Mouse (Mus musculus): ENCODE data around the gene Ell.

The Ell gene

DNA sequence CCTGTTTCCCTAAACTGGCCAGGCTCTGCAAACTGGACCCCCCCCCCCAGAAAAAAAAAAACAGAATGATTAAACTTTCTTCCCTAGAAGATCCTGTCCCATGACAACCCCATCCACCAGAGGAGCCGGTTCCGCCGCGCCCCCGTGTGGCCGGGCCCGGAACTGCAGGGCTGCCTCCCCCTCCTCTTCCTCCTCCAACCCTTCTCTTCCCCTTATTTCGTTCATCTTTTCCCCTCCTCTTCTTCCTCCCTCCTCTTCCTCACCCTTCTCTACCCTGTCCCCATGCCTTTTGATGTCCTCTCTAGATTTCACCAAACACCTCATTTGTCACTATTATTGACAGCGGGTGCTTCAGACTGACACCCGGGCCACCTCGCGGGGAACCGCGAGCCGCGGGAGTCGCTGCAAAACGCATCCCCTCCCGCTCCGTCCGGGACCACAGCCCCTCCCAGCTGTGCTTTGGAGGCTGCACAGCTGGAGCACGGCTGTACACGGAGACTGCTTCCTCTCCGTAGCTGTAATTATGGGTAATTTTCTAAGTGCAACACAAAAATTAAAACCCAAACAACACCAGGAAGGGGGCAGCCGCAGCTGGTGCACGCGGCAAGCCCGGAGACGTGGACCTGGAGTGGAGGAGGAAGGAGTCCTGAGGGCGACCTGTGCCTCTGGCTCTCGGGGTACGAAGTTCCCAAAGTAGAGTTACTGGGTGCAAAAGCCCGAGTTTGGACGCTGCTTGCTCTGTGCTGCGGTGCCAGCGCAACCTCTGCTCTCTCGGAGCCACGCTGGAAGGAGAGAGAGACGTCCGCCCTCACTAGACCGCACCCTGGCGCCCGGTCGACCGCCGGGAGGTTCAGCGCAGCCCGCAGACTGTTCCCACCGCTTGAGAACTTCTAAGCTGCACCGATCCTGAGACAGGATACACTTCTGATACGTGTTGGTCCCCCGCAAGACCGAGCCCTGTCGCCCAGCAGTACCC, 71.8 kb downstream of the Ell start:
- DNase-seq (ENCODE audit: low read depth in 1 of 2, low spot score in 2 of 2): peak in 1 of 2 experiments; percentile 81

DNA sequence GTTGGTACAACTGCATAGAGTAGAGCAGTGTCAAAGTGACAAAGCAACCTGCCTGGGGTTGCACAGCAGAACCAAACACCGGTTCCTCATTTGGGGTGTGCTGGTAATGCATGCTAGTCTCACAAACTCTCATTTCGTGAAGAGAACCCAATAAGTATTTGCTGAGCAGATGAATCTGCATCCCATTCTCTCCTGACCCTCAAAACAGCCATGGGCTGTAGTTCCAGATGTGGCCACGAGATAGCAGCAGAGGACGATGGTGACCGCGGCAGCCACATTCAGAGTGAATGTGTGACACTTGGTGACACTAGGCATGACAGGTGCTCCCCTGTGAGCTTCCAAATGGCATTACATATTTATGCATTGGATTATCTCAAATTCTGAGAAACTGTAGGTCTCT, 72.6 kb downstream of the Ell start:
- DNase-seq (ENCODE audit: low read depth in 1 of 2, low spot score in 2 of 2): peak in 1 of 2 experiments; percentile 90

DNA sequence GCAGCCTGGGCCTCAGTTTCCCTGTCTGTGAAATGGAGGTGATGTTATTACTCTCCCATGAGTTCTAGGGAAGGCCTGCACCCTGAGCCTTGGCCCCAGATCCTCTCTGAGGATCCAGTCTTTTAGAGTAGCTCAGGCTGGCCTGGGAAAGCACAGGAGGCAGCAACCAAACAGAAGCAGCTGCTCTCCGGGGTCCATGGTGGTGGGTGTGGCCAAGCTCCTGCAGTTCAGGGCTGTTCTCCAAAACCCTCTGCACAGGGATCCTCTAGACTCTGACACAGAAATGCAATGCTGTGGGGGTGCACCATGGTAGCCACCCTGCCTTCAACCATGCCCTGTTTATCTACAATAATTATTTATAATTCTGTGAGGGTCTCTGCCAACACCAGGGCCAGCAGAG, 74.5 kb downstream of the Ell start:
- no peak for DNase-seq (ENCODE audit: low read depth in 1 of 2, low spot score in 2 of 2)

DNA sequence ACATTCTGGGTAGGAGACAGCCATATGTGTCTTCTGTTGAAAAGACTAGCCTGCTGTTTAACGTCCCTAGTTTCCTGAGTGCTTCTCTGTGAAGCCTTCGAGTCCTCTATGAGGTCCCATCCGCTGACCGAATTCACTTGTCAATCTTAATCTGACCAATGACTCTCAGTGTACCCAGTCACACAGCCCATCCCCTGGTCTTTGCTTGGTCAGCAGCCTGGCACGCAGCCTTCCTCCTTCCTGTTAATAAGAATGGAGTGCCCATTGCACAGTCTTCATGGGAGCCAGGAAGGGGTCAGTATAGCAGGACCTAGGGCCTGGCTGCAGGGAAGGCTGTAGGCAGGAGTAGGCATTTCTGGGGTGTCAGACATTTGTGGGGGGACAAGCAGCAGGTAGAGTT, 75.2 kb downstream of the Ell start:
- no peak for DNase-seq (ENCODE audit: low read depth in 1 of 2, low spot score in 2 of 2)

DNA sequence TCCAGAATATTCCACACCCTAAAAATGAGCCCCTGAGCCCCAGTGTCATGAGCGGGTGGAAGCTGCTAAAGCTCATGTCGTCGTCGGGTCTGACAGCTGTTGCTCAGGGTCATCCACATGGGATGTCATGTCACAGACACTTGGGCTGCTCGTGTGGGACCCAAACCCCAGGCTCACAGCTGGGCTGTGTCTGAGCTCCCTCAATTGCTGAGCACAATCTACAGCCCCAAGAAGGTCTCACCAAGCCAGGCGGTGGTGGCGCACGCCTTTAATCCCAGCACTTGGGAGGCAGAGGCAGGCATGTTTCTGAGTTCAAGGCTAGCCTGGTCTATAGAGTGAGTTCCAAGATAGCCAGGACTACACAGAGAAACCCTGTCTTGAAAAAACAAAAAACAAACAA, 76.0 kb downstream of the Ell start:
- DNase-seq (ENCODE audit: low read depth in 1 of 2, low spot score in 2 of 2): no peak

DNA sequence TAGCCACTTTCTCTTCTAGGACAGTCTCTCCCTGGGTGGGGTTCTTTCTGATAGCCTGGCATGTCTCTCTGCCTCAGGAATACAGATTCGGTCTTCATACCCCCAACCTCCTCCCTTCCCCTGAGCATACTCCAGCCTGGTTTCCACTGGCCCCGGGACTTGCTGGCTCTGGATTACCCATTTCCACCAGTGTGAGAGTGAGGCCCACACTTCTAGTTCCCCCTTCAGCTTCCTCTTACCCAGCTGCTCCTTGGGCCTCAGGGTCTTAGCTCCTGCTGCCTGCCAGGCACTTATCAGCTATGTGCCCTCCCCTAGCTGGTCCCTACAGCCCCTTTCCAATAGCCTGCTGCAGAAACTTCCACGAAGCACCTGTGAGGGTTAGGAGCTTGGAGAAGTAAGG, 76.6 kb downstream of the Ell start, which contains the start of gene Lrrc25:
TSS of gene Lrrc25 (plus strand) at position 262 of the 400 bp plus-strand sequence.
- DNase-seq (ENCODE audit: low read depth in 1 of 2, low spot score in 2 of 2): peak in 1 of 2 experiments; percentile 60

DNA sequence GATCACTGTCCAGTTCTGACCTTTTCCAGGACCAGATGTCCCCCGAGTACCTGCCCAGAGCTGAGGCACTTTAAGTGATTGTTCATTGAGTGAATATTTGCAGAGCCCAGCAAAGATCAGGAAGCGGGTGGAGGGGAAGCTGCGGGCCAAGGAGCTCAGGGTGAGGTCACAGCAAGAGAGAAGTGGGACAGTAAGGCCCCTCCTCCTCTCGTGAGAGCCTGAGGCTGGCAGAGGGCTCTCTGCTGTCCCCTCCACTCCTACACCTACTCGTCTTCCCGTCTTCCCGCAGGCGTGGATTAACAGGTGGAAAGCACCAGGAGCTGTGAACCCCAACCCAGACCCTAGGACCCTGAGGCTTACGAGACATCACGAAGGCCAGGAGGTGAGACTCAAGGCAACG, 77.4 kb downstream of the Ell start:
- peak in 1 of 2 experiments; percentile 64 for DNase-seq (ENCODE audit: low read depth in 1 of 2, low spot score in 2 of 2)

DNA sequence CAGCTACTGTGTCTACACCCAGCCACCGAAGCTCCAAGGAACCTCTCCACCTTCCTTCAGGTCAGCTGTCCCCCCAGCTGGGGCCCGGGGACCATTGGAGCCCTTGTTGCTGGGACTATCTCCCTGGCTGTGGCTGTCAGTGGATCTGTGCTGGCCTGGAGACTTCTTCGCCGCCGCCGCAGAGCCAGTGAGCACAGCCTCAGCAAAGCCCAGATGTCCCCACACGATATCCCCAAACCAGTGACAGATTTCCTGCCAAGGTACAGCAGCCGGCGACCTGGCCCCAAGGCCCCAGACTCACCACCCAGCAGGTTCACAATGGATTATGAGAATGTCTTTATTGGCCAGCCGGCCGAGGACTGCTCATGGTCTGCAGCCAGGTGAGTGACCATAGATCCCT, 78.7 kb downstream of the Ell start:
- DNase-seq (ENCODE audit: low read depth in 1 of 2, low spot score in 2 of 2): no peak

DNA sequence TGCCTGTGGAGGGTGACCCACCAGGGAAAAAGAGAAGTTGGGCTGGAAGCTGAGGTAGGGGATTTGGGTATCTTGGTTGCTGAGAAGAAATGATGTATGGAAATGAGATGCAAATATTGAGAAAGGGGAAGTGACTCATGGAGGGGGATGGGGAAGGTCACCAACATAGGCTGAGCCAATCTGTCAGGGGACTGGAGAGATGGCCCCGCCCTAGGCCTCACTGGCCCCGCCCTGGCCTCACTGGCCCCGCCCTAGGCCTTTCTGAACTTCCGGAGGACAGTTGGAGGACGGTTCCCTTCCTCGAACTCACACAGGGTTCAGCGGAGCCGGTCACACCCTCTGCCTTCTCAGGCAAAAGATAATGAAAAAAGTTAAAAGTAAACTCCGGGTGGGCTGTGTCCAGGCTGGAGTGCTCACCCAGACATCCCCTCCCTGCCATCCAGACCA, 79.7 kb downstream of the Ell start:
- DNase-seq (ENCODE audit: low read depth in 1 of 2, low spot score in 2 of 2): peak; percentile 90 to 92

DNA sequence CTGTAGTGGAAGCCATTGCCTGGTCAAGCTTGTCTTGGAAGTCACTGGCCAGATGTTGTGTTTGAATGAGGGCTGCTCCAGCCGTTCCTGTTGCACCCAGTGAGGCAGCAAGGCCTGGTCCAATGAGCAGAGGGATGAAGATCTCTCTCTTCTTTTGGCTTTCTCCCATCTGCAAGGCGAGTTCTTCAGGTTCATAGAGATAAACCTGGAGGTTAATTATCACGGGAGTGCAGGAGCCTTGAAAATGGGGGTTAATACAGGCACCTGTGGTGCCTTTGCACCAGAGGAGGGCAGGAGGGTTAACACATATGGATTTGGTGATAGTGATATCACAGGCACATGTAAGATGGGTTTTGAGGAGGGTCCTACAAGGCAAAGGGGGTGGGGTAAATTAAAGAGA, 83.0 kb downstream of the Ell start:
- DNase-seq (ENCODE audit: low read depth in 1 of 2, low spot score in 2 of 2): no peak

DNA sequence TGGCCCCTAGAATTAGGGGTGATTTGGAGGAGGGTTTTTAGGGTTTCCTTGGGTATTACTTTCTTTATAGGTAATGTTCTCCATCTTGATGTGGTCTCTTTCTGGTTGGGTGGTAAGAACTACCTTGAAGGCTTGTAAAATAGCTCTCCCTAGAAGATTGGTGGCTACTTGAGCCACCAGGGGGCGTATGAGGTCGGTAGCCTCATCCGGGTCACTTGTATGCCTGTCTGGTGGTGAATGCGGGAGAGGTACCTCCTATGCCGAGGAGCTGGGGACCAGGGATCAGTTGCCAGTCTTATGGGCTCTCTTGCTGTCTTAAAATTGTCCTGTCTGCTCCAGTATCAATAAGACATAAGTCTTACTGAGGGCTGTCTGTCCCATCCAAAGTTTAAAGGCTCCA, 85.8 kb downstream of the Ell start:
- DNase-seq (ENCODE audit: low read depth in 1 of 2, low spot score in 2 of 2): no peak

DNA sequence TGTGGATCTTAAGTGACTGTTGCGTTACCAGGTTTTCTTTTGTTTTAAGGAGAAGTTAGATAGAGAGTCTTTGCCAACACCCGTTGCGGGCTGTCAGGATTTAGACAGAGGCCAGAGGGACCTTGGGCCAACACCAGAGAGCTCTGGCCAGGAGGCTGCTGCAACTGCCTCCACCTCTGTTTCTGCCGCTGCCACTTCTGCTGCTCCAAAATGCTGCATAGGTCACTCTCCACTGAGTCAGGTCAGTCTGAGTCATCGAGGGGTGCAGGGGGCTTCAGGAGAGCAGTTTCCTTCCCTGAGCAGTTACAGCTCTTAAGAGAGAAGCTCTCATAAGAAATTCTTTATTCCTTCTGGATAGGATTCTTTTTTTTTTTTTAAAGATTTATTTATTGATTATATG, 87.8 kb downstream of the Ell start:
- no peak for DNase-seq (ENCODE audit: low read depth in 1 of 2, low spot score in 2 of 2)

DNA sequence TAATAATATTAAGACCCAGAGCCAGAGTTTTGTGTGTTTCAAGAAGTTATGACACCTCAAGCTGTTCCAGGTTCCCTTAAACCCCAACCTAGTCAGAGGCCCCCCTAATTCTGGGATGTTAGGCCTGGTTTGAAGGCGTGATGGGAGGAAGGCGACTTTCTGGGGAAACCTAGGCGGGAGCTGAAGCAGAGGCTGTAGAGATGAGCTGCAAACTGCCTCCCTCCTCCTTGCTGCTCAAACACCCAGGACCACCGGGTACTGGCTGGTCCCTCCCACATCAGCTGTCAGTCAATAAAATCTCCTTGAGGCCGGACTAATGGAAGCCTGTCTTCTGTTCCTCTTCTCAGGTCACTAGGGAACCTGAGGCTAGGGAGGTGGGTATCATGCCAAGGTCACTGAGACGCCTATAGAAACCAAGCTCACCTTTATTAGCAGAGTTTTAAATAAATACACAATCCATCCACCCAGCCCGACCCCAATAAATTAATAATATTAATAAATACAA, 89.8 kb downstream of the Ell start:
- no peak for DNase-seq (ENCODE audit: low read depth in 1 of 2, low spot score in 2 of 2)

DNA sequence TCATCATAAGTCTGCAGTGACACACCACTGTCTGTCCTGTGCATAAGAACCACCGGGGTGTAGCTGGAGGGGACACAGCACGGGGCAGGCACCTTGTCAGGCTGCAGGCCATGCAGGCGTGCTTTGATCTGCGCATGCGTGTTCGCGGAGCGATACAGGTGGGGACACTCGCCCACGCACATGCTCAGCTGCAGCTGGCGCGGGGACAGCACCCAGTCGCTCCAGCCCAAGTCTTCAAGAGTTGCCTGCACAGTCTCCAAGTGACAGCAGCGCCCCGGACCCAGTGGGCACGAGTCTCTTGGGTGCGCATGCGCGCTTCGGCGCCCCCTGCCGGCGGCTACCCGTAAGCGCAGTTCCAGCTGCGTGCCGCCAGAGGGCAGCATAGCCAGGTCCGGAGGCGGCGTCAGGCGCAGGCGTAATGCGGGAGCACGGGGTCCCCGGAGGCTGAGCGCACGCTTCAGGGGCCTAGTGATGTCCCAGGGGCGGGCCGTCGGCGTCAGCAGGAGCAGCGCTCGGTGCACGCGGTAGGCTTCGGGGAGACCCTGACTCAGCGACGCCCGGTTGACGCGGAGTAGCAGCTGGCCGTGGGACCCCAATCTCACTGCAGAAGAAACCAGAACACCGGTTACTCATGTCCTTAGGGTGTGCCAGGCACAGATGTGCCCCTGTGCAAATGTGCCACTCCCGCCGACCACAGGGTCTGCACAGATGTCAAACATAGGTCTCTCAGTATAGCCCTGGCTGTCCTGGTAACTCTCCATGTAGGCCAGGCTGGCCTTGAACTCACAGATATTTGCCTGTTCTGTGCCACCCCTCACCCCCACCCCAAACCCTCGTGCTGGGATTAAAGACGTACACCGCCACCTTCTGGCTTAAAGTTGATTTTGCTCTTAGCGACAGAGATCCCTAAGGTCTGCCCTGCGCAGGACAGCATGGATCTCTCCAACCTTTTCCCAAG, 90.6 kb downstream of the Ell start:
- peak; percentile 62 to 88 for DNase-seq (ENCODE audit: low read depth in 1 of 2, low spot score in 2 of 2)

DNA sequence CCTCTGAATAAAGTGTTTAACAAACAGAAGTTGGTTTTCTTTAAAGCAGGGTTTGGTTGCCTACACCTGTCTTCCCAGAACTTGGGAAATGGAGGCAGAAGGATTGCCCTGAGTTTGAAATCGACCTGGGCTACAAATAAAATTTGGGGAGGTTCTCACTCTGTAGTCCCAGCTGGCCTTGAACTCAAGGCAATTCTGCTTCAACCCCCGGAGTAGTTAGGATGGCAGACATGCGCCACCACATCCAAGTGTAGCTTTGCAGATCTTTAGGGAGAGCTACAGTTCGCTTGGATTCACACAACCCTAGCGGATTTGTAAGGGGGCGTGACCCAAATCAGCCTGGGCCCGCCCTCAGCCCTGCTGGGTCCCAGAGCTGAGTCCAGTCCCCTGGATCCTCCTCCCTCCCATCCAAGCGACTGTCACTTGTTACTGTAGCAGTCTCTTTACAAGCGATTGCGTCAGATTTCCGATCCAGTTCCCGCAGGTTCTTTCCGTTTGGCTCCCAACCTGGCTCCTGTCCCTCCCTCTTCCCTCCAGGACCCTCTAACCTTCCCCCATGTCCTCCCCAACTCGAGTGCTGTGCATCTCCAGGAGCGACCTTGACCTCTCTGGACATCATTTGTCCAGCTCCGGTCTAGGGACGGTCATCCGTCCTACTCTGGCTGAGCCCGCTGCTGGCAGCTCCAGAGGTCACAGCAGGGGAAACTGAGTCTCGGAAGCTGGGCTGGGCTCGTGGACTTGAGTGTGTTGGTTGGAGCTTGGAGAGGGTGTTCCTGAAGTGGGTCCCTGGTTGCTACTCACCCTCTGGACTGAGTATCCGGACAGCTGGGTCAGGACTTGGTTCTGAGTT, 91.5 kb downstream of the Ell start:
- DNase-seq (ENCODE audit: low read depth in 1 of 2, low spot score in 2 of 2): no peak

DNA sequence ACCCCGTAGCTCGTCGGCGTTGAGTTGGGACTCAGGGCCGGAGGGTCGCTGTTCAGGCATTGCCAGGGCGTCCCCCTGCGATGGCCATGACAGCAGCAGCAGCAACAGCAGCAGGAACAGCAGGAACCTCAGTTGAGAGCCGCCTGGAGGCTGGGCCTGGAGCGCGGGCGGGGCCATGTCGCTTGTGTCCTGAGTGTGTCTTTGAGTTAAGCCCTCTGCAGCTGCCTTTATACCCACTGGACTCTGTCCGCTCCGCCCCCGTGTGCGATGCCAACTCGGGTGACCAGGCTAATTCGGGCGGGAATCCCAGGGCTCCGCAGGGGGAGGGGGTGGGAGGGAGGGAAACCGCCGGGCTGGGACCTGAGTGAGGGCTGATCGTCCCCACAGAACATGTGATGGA, 92.2 kb downstream of the Ell start:
- no peak for DNase-seq (ENCODE audit: low read depth in 1 of 2, low spot score in 2 of 2)

DNA sequence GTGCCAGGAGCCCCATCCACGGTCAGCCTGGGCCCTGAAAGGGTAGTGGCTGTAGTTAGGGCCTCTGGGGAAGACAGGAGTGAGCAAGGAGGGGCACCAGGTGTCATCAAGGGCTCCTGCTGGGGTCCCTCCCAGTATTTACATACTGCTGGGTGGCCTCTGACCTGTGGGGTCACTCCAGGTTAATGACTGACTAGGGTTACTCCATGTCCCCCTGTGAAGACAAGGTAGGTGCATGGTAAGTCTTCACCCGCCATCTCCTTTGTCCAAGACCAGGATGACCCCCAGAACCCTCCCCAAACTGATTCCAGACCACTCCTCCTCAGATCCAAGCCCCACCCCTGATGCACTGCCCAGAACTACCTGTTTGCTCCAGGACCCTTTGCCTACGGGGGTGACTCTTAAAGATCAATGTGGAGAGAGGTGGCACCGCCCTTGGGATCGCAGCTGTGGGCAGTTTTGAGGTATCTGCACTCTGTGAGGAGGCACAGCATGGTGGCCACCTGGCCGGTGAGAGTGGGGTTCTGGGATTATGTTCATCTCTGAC, 93.2 kb downstream of the Ell start, which contains the start of gene Gdf15:
TSS of gene Gdf15 (minus strand) at position 111 of the 547 bp plus-strand sequence.
- DNase-seq (ENCODE audit: low read depth in 1 of 2, low spot score in 2 of 2): no peak

DNA sequence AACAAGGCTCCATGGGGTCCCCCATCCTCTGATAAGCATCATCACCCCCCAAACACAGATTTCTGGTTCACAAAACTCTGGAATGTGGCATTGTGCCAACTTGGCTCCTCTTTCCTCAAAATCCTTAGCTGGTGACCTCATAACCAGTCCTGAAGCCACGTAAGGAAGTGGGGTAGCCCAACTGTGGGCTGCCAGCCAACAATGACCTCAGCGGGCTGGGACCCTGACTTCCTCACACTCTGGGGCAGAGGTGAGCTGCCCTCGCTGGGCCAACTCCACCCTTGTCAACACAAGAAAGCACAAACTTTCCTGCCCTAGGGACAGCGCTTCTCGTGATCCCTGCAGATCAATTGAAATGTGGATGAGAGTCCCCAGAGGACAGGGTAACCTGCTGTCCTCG, 94.8 kb downstream of the Ell start:
- DNase-seq (ENCODE audit: low read depth in 1 of 2, low spot score in 2 of 2): peak in 1 of 2 experiments; percentile 68

DNA sequence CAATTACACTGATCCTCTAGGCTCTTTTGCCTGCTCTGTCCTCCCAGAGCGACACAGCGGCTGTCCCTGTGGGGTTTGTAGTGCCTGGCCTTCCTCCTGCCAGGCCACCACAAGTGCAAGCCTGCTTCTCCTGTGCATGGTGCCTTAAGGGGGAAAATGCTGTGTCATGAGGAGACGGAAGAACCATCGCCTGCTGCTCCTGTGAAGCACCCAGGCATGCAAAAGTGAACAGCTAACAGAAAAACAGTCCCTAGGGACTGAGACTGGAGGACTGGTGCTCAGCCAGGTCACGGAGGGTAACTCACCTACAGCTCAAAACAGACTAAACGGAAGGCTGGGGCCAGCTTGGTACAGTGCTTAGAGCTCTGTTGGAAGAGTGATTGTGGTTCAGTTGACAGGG, 96.3 kb downstream of the Ell start:
- no peak for DNase-seq (ENCODE audit: low read depth in 1 of 2, low spot score in 2 of 2)

DNA sequence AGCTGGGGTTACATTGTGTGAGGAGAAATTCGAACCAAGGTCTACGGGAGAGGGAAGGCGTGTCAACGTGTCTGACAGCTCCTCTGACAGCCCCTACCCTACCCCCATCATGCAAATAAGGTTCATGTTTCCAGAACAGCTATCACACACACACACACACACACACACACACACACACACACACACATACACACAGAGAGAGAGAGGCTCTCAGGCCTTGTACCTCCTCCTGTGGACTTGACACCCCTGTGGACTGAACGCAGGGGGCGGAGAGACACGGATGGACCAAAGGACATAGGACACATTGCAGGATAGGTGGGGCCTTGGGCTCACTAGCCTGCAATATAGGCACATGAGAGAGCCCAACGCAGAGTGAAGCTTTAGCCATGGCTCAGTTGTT, 97.6 kb downstream of the Ell start:
- DNase-seq (ENCODE audit: low read depth in 1 of 2, low spot score in 2 of 2): no peak
